Mouse (Mus musculus) layer of hippocampus, adult 8-10 months (tissue): Measurements from ENCODE around the gene Med23. TPM values are rescaled to one million over a fixed set of nuclear protein-coding genes. Genes with fewer than 3 reads are reported as not detected.

ENCODE experiments used
- DNase-seq, 2 experiments: peaks; one replicate each; pipeline ENCODE4 v3.0.0; 2022; ENCODE audit warnings: low spot score in 2 of 2
- microRNA-seq, 2 experiments: library from miRNA; unstranded; fragments of <30 nt; microRNA quantifications; one replicate each; pipeline ENCODE4 v1.2.0; 2022
- total RNA-seq, 4 experiments: library from RNA; stranded (reverse); gene quantifications; 2 replicates each; pipeline ENCODE4 v1.2.4; 2022

Med23 gene
- total RNA-seq, 4 experiments from 2014 or later = 35.6 to 43.2 (median 38.1) TPM

DNA sequence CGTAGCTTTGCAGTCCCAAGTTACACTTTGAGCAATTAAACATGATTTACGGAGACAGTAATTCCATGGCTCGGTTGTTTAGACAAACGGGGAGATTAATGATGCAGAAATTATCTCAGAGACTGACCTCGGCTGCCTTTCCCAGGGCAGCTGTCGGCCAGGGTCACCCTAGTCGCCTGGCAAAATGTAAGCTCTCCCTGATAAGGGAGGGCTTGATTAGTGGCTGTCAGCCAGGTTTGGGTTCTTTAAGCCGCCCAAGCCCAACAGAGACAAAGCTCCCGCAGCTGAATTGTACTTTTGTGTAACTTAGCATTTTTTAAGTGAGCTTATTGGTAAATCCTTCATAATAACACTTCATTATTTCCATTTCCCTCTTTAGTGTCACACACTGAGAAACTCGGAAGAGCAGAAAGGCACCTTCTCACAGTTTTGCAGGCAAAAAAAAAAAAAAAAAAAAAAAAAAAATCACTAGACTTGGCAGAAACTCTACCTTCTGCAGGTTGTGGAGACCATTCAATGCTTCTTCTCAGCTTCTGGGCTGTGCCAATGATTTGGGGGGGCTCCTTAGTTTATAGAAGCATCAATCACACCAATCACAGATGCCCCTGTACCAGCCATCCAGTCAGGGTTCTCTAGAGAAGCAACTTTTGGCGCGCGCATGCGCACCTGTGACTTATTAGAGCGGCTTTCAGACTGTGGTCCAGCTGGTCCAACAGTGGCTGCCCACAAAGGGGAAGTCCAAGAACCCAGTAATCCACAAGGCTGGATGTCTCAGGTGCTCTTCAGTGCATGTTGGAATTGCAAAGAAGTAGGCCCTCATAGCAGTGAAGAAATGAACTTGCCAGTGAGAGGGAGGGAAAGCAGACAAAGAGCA lies 89.5 kb downstream of the Med23 start:
- DNase-seq = no peak

DNA sequence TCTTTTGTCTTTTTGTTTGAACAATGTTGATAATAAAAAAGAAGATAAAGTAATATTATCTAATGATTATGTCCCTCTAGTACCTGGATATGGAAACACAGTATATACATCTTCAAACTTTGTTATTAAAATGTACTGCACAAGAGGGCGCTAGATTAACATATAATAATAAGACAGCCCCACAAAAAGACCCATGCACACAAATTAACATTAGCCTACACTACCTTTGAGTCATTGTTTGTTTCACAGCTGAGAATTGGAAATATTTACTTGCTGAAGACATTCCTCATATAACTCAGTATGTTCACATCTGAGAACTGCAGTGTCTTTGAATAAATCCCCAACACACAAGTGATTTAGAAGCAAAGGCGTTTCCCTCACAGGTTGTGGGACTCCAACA lies 91.3 kb downstream of the Med23 start:
- no peak for DNase-seq

GRCm38 (mm10) chr10:24961889-24962288 lies 92.1 kb downstream of the Med23 start:
- no peak for DNase-seq

Small RNA genes within 50 kb of the gene (microRNA-seq; reads per million reads assigned to microRNA genes)
- gene Mir6905 = 0 to 1.8 reads per million in 2 experiments

Other genes starting within 250 kb of the Med23 start
- 1 to 10 TPM; 3.7 to 5.7 (median 4.4) TPM for gene Enpp1, start 157.8 kb upstream of the Med23 start, total RNA-seq
- gene Enpp3, start 27.2 kb upstream of the Med23 start, total RNA-seq = under 1 TPM; 0.51 to 0.89 (median 0.78) TPM
- gene Arg1, start 57.5 kb downstream of the Med23 start, total RNA-seq = under 1 TPM in 2 of 4 experiments, not detected in 2; 0.21 to 0.23 TPM